Mouse (Mus musculus) retina, embryonic 14.5 days (tissue): ENCODE measurements around the gene 1190007I07Rik.
"Not testable (repeated sequence)": the region's sequence is repeated elsewhere in the genome, so short reads cannot be mapped to it uniquely, and the experiment has no call there.

Source experiments
- DNase-seq: peaks from one replicate; pipeline ENCODE4 v3.0.0-alpha.2; 2015; ENCODE audit warnings: low spot score

1190007I07Rik gene

GRCm38 (mm10) chr10:82629111-82629585, 6.1 kb upstream of the 1190007I07Rik start:
- no peak for DNase-seq

DNA sequence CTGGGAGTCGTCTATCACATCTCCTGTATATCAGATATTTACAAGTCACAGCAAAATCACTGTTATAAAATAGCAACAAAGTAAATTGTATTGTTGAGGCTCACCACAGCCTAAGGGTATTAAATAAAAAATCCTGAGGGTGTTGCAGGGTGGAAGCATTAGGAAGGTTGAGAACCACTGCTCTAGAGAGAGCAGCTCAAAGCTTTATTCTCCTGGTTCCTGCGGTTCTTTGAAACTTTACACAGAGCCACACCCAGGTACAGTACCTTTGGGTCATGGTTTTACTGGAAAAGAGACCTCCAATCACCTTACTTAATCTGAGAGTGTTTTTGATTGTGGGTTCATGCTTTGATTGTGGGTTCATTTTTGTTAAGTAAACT, 515 bp upstream of the 1190007I07Rik start:
- DNase-seq: not testable (repeated sequence)

DNA sequence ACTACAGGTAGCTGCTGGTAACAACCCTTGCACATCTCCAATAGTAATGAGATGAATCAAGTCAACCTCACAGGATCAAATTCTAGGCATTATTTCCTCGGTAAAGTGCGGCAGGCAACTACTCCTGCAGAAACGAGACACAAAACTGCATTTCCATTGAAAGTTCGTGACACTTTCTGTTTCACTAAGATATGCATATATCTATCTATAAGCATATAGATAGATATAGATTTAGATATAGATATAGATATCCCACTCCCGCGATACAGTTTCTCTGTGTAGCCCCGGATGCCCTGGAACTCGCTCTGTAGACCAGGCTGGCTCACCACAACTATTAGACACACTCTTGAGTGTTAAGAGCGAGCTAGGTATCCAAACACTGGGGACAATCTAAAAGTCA, 793 bp downstream of the 1190007I07Rik start:
- DNase-seq: no peak

GRCm38 (mm10) chr10:82594421-82594820, 28.6 kb downstream of the 1190007I07Rik start:
- not testable (repeated sequence) for DNase-seq

GRCm38 (mm10) chr10:82589673-82590072, 33.4 kb downstream of the 1190007I07Rik start:
- not testable (repeated sequence) for DNase-seq

DNA sequence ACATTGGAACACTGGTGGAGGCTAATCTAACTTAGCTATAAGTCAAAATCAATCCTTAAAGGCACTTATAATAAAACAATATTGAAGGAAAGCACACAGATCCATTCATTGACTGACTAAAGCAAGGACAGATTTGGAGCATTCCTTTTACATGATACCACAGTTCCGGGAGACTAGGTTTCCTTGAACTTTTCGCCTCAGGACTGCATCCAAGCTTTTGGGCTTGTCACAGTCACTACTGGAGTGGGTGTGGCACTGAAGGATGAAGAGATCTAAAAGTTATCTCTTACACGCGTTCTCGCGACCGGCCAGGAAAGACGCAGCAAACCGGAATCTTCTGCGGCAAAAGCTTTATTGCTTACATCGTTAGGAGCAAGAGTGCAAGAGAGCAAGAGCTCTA, 51.9 kb downstream of the 1190007I07Rik start:
- DNase-seq: not testable (repeated sequence)
